13 mouse cellular contexts compared by ENCODE assay signal in the genomic region with DNA sequence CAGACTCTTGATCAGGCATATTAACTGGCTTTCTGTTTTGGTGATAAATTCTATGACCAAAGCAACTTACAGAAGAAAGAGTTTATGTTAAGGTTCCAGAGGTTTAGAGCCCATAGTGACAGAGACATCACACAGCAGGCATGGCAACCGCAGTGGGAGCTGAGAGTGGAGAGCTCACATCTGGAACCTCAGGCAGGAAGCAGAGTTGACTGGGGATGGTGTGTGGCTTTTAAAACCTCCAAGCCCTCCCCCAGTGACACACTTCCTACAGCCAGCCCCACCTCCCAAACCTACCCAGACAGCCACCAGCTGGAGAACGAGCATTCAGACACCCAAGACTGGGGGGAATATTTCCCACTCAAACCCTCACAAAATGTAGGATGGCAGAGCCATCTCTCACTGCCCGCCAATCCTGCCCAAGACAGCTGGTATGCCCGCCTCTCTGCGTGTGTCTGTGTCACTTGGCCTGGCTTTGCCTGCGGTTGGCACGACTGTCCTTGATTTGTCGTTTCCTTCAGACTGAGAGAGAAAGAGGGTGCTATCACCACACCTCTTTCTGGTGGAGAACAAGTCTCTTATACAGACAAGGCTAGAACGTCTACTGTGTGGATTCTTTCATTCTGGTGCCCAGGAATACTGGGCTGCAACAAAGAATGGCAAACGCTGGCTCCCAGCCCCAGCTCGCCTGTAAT. TPM values are rescaled to one million over a fixed set of nuclear protein-coding genes. Genes with fewer than 3 reads are reported as not detected.
DNase-seq lines count a peak whose midpoint lies in the region; ATAC-seq and TF ChIP-seq lines count a peak whose summit lies in the region.
"Had no signal": no experiment of that assay in that cellular context is flagged by ENCODE, and none has a peak within 500 bp of the region (broad histone marks: within the 10 kb centered on the region; RNA-seq: fewer than 3 reads in every experiment).

No protein-coding gene starts in this region.

- no peak for TF ChIP-seq EP300 in lung, postnatal 0 days (IDR thresholded peaks at IDR 0.05)

- no peaks in the 10 kb centered on the region for H3K36me3 ChIP-seq in kidney, embryonic 16.5 days (ENCODE audit: insufficient read depth, low read length)
- H3K36me3 ChIP-seq in kidney, embryonic 14.5 days (ENCODE audit: control insufficient read depth, insufficient read depth, low read length), result no peaks in the 10 kb centered on the region
- H3K36me3 ChIP-seq in lung, postnatal 0 days (ENCODE audit: insufficient read depth, low read length), result no peaks in the 10 kb centered on the region
- H3K36me3 ChIP-seq: heart, embryonic 13.5 days; liver, embryonic 13.5 days; neural tube, embryonic 13.5 days had no signal

- H3K27me3 ChIP-seq in kidney, embryonic 16.5 days (ENCODE audit: insufficient read depth, low read length), result no peaks in the 10 kb centered on the region
- H3K27me3 ChIP-seq in kidney, embryonic 14.5 days (ENCODE audit: control insufficient read depth, insufficient read depth, low read length), result no peaks in the 10 kb centered on the region
- H3K27me3 ChIP-seq in lung, postnatal 0 days (replicated peaks; ENCODE audit: insufficient read depth, low read length), result no peaks in the 10 kb centered on the region
- H3K27me3 ChIP-seq: CH12.LX; heart, embryonic 13.5 days; liver, embryonic 13.5 days; neural tube, embryonic 13.5 days had no signal

- TF ChIP-seq CTCF in lung, postnatal 0 days (IDR thresholded peaks at IDR 0.05), result no peak

- peaks cover 11% of the 10 kb centered on the region; the same call in 1 of the 2 replicates for H3K4me1 ChIP-seq in kidney, embryonic 16.5 days (ENCODE audit: insufficient read depth, low read length)
- H3K4me1 ChIP-seq in kidney, embryonic 14.5 days (ENCODE audit: control insufficient read depth, insufficient read depth, low read length), result no peaks in the 10 kb centered on the region
- no peaks in the 10 kb centered on the region for H3K4me1 ChIP-seq in lung, postnatal 0 days (ENCODE audit: insufficient read depth, low read depth, low read length)
- H3K4me1 ChIP-seq: liver, embryonic 13.5 days had no signal

- no peak overlapping the region for H3K4me2 ChIP-seq in kidney, embryonic 16.5 days (replicated peaks; ENCODE audit: low read depth, low read length)
- no peak overlapping the region for H3K4me2 ChIP-seq in kidney, embryonic 14.5 days (replicated peaks; ENCODE audit: low read depth, low read length)
- H3K4me2 ChIP-seq in lung, postnatal 0 days (replicated peaks; ENCODE audit: low read depth, low read length), result no peak overlapping the region
- H3K4me2 ChIP-seq: heart, embryonic 13.5 days; liver, embryonic 13.5 days; neural tube, embryonic 13.5 days had no signal

- no peak overlapping the region for H3K9ac ChIP-seq in kidney, embryonic 16.5 days (replicated peaks; ENCODE audit: low read length)
- no peak overlapping the region for H3K9ac ChIP-seq in kidney, embryonic 14.5 days (ENCODE audit: low read depth, low read length)
- H3K9ac ChIP-seq in lung, postnatal 0 days (replicated peaks; ENCODE audit: low read depth), result no peak overlapping the region
- H3K9ac ChIP-seq: heart, embryonic 13.5 days; liver, embryonic 13.5 days; neural tube, embryonic 13.5 days had no signal

- H3K27ac ChIP-seq in kidney, embryonic 16.5 days (ENCODE audit: low read length), result no peak overlapping the region
- H3K27ac ChIP-seq in kidney, embryonic 14.5 days (ENCODE audit: low read depth, low read length), result no peak overlapping the region
- no peak overlapping the region for H3K27ac ChIP-seq in lung, postnatal 0 days (ENCODE audit: low read length)
- H3K27ac ChIP-seq: heart, embryonic 13.5 days; liver, embryonic 13.5 days; neural tube, embryonic 13.5 days had no signal

- peak; percentile 31; the same call in 1 of the 2 replicates for ATAC-seq in kidney, embryonic 16.5 days (ENCODE audit: low FRiP score, low TSS enrichment)
- no peak for ATAC-seq in kidney, embryonic 14.5 days (ENCODE audit: low FRiP score, low TSS enrichment)
- peak; percentile 50 for ATAC-seq in lung, postnatal 0 days

- peak; percentile 68 to 76 for DNase-seq in cerebellum, postnatal 10 days
- DNase-seq in cerebellum, adult 9-11 months, result no peak
- peak; percentile 31 for DNase-seq in lung, postnatal 0 days (ENCODE audit: low spot score)
- DNase-seq in lung, adult 18-20 months, result no peak
- DNase-seq in thymus, postnatal 14 days, result peak; percentile 42
- DNase-seq in urinary bladder, postnatal 25 days (ENCODE audit: low spot score), result no peak

- H3K9me3 ChIP-seq in kidney, embryonic 16.5 days (ENCODE audit: low read length), result no peaks in the 10 kb centered on the region
- no peaks in the 10 kb centered on the region for H3K9me3 ChIP-seq in kidney, embryonic 14.5 days (ENCODE audit: control insufficient read depth, low read length)
- H3K9me3 ChIP-seq in lung, postnatal 0 days (ENCODE audit: low read length), result no peaks in the 10 kb centered on the region
- H3K9me3 ChIP-seq: heart, embryonic 13.5 days; liver, embryonic 13.5 days; neural tube, embryonic 13.5 days had no signal

- 85% methylated on average over 11 of the region's 11 CpGs for WGBS in kidney, embryonic 16.5 days
- 86% methylated on average over 11 of the region's 11 CpGs for WGBS in kidney, embryonic 14.5 days
- 75% methylated on average over 11 of the region's 11 CpGs for WGBS in lung, postnatal 0 days

- H3K4me3 ChIP-seq in kidney, embryonic 16.5 days (ENCODE audit: low read length), result no peak overlapping the region
- no peak overlapping the region for H3K4me3 ChIP-seq in kidney, embryonic 14.5 days (ENCODE audit: low read length)
- no peak overlapping the region for H3K4me3 ChIP-seq in lung, postnatal 0 days (ENCODE audit: low read depth, low read length)
- H3K4me3 ChIP-seq: heart, embryonic 13.5 days; liver, embryonic 13.5 days; neural tube, embryonic 13.5 days had no signal

RNA-seq across cellular contexts. Expression of gene Lrguk, which starts 12.5 kb away (rescaled TPM):
- 0.91 and 1.3 TPM in 2 replicates for polyA plus RNA-seq in kidney, embryonic 16.5 days (2015; fragmentation: Nextera tagmentation; extraction: Ambion mirVana)
- polyA plus RNA-seq in kidney, embryonic 14.5 days (2014; fragmentation: Nextera tagmentation; extraction: Ambion mirVana), result 1.3 and 2.0 TPM in 2 replicates
- polyA plus RNA-seq in lung, postnatal 0 days (2015; fragmentation: Nextera tagmentation; extraction: Ambion mirVana), result 3.1 and 3.6 TPM in 2 replicates
- polyA plus RNA-seq: inflammation-experienced regulatory T-cells, adult 6 months had no signal

Comparison
In these comparisons a context has a peak if more than half of its experiments do, and no peak if none do; other contexts are left out.
1. DNase-seq: peak in cerebellum, postnatal 10 days (2 of 2), lung, postnatal 0 days (single experiment) and thymus, postnatal 14 days (single experiment); none in cerebellum, adult 9-11 months (single experiment), lung, adult 18-20 months (0 of 2) and urinary bladder, postnatal 25 days (single experiment).